Mouse (Mus musculus): ENCODE measurements around the gene Atl3.
A peak's percentile ranks its signal among the peaks of the same experiment; 100 is the strongest.
"Not testable (repeated sequence)": the region's sequence is repeated elsewhere in the genome, so short reads cannot be mapped to it uniquely, and the experiment has no call there.

Atl3 gene

DNA sequence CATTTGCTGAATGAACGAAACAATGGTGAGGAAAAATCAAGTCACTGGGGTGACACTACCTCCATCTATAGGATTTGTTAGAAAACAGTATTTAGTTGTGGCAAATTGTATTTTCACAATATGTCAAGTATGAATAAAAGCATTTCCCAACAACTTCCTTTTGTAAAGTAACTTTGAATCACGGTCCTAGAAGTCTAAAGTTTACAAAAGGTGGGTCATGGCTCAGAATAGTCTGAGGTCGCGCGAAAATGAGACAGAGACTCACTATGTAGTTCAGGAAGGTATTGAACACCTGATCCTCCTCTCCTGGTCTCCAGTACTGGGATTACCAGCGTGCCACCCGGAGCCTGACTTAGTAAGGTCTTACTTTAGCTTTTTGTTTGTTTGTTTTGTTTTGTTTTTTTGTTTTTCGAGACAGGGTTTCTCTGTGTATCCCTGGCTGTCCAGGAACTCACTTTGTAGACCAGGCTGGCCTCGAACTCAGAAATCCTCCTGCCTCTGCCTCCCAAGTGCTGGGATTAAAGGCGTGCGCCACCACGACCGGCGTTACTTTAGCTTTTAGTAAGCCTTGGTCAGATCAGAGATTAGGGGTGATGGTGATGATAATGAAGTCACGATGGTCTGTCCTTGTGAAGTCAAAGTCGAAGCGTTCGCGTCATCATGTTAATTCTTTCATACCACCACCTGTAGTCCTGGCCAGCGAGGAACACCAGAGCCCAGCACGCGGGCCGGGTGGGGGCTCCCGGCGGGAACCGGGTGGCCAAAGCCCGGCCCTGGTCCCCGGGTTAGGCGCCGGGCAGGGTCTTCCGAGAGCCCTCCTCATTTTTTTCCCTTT, at the start of gene Atl3:
TSS of gene Atl3 (plus strand) at position 689 of the 835 bp plus-strand sequence.
- no peak for DNase-seq (ENCODE audit: low spot score in 2 of 2)

DNA sequence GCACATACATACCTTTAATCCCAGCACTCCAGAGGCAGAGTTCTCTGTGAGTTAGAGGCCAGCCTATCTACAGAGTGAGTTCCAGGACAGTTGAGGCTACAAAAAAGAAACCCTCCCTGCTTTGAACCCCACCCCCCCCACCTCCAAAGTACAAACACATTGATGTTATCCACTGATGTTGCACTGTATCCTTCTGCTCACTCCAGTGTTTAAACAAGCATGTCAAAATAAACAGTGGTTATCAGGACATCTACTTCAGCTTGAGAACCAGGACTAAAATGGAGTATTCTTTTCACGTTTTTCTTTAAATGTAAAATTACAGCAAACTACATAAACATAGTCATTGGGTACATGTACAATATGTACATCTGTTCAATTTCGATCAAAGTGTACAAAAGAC, 48.7 kb upstream of the Atl3 start:
- no peak for DNase-seq (ENCODE audit: low spot score in 2 of 2)

DNA sequence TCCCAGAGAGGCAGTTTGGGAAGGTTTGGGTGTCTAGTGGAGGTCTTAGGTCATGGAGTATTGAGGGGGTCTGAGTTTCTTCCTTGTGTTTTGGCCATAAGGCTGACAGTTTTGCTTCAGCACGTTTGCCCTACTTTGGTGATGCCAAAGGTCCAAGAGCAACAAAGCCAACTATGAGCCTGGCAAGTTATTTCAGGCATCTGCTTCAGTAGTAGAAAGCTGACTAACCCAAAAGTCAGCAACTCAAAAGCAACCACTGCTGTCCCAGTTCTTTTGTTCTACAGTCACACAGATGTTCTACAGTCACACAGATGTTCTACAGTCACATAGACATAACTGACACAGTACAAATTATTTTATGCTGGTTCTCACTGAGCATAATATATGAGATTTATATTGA, 48.2 kb upstream of the Atl3 start:
- no peak for DNase-seq (ENCODE audit: low spot score in 2 of 2)

- DNase-seq (ENCODE audit: low spot score in 2 of 2) = no peak
These were observed 37.0 kb upstream of the Atl3 start for GRCm38 (mm10) chr19:7456803-7457202.

- no peak for DNase-seq (ENCODE audit: low spot score in 2 of 2)
These were observed 34.9 kb upstream of the Atl3 start for GRCm38 (mm10) chr19:7458901-7459300.

DNA sequence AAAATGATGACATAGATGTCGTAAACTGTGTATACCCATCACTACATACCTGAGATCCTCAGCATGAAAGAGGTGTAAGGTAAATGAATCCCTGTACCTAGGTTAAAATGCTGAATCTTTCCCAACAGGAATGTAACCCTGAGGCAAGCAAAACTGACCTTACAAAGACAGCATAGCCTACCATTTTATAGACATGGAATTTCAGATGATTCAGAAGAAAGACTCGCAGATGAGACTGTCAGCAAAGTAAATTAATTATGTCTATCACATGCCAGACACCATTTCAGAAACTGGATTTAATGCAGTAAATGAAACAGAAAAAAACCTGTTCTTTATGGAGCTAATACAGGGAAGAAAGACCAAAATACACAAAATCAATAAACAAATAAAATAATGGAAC, 34.5 kb upstream of the Atl3 start:
- DNase-seq (ENCODE audit: low spot score in 2 of 2) = no peak

- DNase-seq (ENCODE audit: low spot score in 2 of 2) = no peak
These were observed 25.9 kb upstream of the Atl3 start for GRCm38 (mm10) chr19:7467915-7468314.

DNA sequence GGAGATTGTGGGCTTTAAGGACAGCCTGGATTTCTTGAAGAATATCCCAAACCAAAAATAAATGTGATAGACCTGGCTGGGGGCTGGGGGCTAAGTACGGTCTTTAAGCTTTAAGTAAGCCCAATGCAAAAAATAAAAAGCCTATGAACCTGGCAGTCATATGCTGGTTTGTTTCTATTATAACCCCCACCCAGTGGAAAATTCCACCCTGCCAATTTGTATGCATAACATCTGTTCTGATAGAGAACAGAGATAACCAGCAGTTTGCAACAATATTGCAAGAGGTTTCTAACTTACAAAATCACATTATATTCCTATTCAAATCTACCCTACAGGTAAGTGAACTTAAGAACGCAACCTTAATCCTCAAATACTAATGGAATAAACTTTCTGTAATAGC, 23.2 kb upstream of the Atl3 start:
- DNase-seq (ENCODE audit: low spot score in 2 of 2) = no peak

- no peak for DNase-seq (ENCODE audit: low spot score in 2 of 2)
These were observed 14.0 kb upstream of the Atl3 start for GRCm38 (mm10) chr19:7479751-7480248.

DNA sequence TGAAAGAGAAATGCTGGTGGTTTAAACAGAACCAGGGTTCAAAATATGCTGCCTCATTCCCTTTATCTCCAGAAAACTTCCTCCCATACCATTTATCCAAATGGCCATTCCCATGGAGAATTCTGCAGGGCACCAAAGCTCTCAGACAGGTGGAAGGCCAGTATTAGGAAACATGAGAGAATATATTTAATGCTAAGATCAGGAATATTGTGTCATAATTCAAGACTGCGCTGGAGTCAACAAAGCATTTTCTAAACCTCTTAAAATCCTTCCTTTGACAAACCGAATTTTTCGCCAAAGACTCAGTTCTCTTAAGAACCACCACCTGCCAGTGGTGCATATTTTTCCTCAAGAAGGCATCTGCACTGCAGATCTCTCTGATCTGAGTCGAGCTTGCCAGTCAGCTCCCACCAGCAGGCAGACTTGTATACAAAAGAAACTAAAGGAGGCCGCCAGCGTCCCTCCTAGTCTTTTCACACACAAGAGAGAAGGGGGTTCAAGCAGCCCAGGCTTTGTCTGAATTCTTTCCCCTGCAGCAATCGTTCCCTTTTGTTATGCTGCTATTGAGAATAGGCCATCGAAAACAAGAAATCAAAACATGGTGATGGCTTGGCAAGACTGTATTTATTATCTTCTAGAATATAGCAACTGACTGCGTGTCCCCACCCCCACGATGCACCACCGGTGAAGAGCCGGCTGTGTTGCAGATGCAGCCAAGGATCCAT, 12.1 kb upstream of the Atl3 start:
- peak; percentile 75 to 81 for DNase-seq (ENCODE audit: low spot score in 2 of 2)

DNA sequence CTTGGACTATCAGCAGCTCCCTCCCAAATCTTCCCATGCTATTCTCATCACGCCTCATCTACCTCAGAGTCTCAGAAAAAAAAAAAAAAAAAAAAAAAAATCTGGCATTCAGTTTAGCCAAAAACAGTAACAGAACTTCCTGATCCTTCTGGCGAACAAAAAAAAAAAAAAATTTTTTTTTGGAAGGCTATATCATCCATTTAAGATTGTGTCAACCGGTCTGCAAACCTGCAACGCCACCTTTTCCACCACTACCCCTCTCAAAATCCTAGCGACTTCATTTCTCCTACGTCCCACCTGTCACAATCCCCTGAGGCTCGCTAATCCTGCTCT, 11.6 kb upstream of the Atl3 start:
- no peak for DNase-seq (ENCODE audit: low spot score in 2 of 2)

DNA sequence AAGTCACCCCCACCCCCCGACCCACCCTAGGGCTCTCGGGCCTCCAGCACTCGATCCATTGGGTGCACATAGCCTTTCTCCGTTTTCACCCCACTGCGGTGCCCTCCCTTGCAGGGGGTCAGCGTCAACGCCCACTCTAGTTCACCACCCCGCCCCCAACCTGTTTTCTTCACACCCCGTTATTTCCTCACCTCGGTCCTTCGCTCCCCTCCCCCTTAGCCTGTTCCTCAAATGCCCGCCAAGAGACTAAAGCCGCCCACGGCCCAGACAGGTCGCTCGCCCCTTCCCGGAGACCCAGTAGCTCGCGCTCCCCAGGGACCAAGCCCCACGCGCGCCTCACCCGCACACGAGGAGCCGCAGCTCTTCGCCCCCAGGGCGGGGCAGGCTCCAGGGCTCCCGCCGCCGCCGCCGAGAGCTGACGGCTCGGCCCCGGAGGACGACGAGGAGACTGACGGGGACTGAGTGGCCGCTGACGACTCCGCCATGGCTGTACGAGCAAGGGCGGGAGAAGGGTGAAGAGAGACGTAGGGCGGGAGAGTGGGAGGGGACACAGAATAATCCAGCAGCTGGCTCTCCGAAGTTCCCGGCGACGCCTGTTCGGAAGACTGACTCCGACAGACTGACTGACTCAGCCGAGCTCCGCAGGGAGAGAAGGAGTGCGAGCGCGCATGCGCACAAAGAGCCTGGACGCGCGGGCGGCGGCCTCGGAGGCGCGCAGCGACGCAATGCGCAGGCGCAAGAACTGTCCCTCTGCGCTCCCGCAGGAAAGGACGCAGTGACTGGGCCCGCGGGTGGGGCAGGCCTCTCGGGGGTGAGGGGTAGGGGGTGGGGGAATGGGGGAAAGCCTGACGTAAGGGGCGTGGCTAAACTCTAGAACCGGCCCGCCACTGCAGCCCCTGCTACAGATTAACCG, 11.0 kb upstream of the Atl3 start, which contains the start of gene Rtn3:
TSS of gene Rtn3 (minus strand) at position 683 of the 913 bp plus-strand sequence.
- DNase-seq (ENCODE audit: low spot score in 2 of 2) = peak; percentile 97 to 99

GRCm38 (mm10) chr19:7483512-7483882, 10.3 kb upstream of the Atl3 start:
- peak; percentile 85 to 89 for DNase-seq (ENCODE audit: low spot score in 2 of 2)

GRCm38 (mm10) chr19:7484076-7484475, 9.8 kb upstream of the Atl3 start:
- peak; percentile 35 to 56 for DNase-seq (ENCODE audit: low spot score in 2 of 2)

- no peak for DNase-seq (ENCODE audit: low spot score in 2 of 2)
These were observed 6.2 kb upstream of the Atl3 start for GRCm38 (mm10) chr19:7487680-7488079.

GRCm38 (mm10) chr19:7491960-7492359, 1.9 kb upstream of the Atl3 start:
- DNase-seq (ENCODE audit: low spot score in 2 of 2) = no peak

DNA sequence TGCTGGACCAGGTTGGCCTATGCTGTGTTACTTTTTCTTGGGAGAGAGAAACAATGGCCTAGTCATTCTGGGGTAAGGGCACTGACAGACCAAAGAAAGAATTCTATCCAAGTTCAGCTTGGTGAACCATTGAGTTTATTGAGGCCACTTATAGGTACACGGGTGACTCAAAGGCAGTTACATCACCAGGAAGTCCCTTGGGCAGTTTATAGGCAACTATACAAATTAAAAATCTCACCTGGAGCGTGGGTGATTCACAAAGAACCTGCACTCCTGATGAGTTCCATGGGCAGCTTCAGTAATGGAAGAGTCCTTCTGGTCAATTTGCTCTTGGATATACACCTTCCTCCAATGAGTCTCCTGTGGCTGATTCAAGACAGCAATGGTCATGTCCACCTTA, 1.2 kb upstream of the Atl3 start:
- no peak for DNase-seq (ENCODE audit: low spot score in 2 of 2)

- DNase-seq (ENCODE audit: low spot score in 2 of 2) = peak; percentile 97 to 98
These were observed 561 bp downstream of the Atl3 start for GRCm38 (mm10) chr19:7494187-7495015.

- DNase-seq (ENCODE audit: low spot score in 2 of 2) = no peak
These were observed 1.6 kb downstream of the Atl3 start for GRCm38 (mm10) chr19:7495221-7496038.

DNA sequence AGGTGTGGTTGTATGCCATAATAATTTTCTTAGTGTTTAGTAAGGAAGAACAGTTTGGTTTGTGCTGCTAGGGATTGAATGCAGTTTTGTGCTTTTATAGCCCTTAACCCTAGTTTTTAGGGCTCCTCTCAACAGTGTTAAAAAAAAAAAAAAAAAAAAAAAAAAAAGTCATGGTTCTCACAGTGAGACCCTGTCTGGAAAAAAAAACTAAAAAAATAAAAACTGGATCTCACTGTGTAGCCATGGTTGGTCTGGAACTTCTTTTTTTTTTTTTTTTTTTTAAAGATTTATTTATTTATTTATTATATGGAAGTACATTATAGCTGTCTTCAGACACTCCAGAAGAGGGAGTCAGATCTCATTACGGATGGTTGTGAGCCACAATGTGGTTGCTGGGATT, 2.2 kb downstream of the Atl3 start:
- DNase-seq (ENCODE audit: low spot score in 2 of 2) = not testable (repeated sequence)
